Mouse (Mus musculus): ENCODE results near the gene Csn3.

Gene Csn3

GRCm38 (mm10) chr5:87925372-87925771 lies at the start of gene Csn3:
Gene Csn3, plus strand, starts transcription at chr5:87925579.
- peak; percentile 46 for DNase-seq (ENCODE audit: low spot score)

DNA sequence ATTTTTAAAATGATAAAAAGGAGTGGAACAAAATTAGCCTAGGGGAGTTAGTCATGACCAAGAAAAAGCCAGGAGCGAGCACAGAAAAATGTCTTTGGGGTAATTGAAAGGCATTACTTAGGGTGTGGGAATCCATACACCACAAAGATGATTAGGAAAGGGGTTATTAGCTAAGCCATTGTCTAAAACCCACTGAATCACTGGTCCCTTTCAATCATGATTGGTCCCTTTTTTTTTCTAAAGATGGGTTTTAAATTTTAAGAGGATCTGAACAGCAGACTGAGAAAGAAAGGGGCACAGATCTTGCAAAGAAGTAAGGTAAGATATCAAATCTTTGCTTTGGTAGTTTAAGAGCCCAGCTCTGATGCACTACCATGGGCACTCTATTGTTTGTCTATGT lies 40.6 kb upstream of the Csn3 start, which contains the start of gene Odam:
Gene Odam (plus strand): TSS at position 301 of the 400 bp plus-strand sequence.
- DNase-seq (ENCODE audit: low spot score), result no peak

DNA sequence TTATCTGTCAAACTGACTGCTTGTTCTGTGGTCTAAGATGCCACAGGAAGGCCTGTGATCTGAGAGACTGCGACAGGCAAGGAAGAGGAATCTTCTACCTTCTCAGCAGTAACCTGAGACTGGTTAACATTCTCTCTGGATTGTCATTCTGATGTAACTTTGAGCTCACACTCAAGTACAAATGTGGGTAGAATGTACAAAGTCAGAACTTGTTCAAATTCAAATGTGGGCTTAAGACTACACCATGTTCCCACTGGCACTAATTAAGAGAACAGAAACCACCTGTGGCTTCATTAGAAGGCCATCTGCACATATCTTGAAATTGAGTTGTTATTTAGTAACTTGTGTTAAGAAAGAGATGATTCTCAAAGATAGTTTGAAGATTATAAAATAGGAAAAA lies 6.2 kb downstream of the Csn3 start:
- DNase-seq (ENCODE audit: low spot score), result no peak

DNA sequence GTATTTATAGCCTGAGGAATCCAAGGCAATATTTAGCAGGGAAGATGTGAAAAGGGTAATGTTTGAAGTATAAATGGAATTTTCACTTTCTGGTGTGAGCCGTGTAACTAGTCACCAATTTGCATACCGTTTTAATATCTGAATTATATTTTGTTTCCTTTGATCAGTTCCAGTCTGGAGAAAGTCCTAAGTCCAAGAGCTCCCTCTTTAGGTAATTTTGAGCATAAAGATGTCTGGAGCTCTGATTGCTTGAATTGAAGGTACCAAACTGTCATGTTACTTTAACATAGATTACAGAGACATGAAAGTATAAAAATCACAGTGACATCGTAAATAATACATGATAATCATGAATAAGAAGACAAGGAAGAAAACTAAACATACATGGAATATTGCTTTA lies 15.4 kb downstream of the Csn3 start:
- peak; percentile 51 for DNase-seq (ENCODE audit: low spot score)

DNA sequence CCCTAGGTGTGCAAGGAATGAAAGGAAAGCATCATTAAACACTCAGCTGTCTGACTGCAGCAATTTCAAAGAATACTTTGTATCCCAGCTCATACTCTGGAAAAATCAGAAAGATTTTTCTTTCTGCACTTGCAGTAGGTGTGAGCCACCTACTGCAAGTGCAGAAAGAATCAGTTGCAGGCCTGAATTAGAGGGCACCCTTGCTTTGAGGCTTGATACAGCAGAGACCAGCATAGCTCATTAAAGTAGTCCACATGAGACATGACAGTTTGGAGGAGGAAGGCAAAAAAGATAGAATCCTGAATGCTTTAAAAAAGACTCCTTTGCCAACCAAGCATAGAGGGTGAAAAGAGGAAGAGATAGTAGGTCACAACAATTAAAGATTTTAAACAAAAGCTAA lies 17.1 kb downstream of the Csn3 start:
- DNase-seq (ENCODE audit: low spot score), result no peak

DNA sequence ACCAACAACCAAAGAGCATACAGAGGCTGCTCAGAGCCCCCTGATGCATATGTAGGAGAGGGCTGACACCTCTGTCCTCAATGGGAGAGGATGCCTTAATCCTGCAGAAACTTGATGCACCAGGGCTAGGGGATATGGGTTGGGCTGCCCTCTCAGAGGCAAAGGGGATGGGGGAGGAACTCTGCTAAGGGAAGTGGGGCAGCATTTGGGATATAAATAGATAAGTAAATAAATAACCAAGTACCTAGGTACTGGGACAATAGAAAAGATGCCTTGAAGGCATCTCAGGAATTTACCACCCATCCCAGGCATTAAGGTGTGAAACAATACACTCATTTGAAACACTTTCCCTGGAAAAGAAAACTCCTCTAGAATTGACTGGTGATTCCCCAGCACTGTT lies 26.5 kb downstream of the Csn3 start:
- no peak for DNase-seq (ENCODE audit: low spot score)

GRCm38 (mm10) chr5:87969201-87969600 lies 43.8 kb downstream of the Csn3 start, which contains the start of the genes 2310003L06Rik and Gm28434:
Gene 2310003L06Rik, plus strand, starts transcription at chr5:87969459.
Gene Gm28434, plus strand, starts transcription at chr5:87969517.
- no peak for DNase-seq (ENCODE audit: low spot score)

GRCm38 (mm10) chr5:87979139-87979538 lies 53.8 kb downstream of the Csn3 start, which contains the start of gene Cabs1:
Gene Cabs1, plus strand, starts transcription at chr5:87979439.
- no peak for DNase-seq (ENCODE audit: low spot score)
